Mouse (Mus musculus) stomach, postnatal 0 days (tissue): ENCODE data around the gene Evi2a. TPM values are rescaled to one million over a fixed set of nuclear protein-coding genes. Genes with fewer than 3 reads are reported as not detected.

Experiments
- ATAC-seq: fragments of 200-750 bp; cut with Nextera tagmentation; 2 replicates; pipeline ENCODE4 v1.8.0; 2017; ENCODE audit not compliant: low FRiP score, low TSS enrichment
- DNase-seq: peaks from one replicate; pipeline ENCODE4 v3.0.0-alpha.2; 2016; ENCODE audit warnings: low spot score
- H3K27ac ChIP-seq: fragments of 300-500 bp; sonication (generic); replicated peaks from 2 replicates; pipeline ENCODE4 v1.5.1; 2014; ENCODE audit warnings: mild to moderate bottlenecking, control low read depth
- H3K27me3 ChIP-seq: fragments of 300-500 bp; sonication (generic); 2 replicates; pipeline ENCODE4 v1.6.1; 2014; ENCODE audit warnings: low read length; ENCODE audit not compliant: control insufficient read depth, insufficient read depth
- H3K36me3 ChIP-seq: fragments of 300-500 bp; sonication (generic); 2 replicates; pipeline ENCODE4 v1.6.1; 2014; ENCODE audit warnings: low read length, mixed read lengths; ENCODE audit not compliant: control insufficient read depth, insufficient read depth
- H3K4me1 ChIP-seq: fragments of 300-500 bp; sonication (generic); replicated peaks from 2 replicates; pipeline ENCODE4 v1.6.1; 2014; ENCODE audit warnings: antibody characterized with exemption; ENCODE audit not compliant: control insufficient read depth, insufficient read depth
- H3K4me2 ChIP-seq: fragments of 300-500 bp; sonication (generic); replicated peaks from 2 replicates; pipeline ENCODE4 v1.6.1; 2014; ENCODE audit warnings: low read depth, mild to moderate bottlenecking, control low read depth, moderate library complexity
- H3K4me3 ChIP-seq: fragments of 300-500 bp; sonication (generic); 2 replicates; pipeline ENCODE4 v1.5.1; 2014; ENCODE audit warnings: low read depth, low read length, control low read depth
- H3K9ac ChIP-seq: fragments of 300-500 bp; sonication (generic); 2 replicates; pipeline ENCODE4 v1.6.1; 2014; ENCODE audit warnings: mild to moderate bottlenecking, low read length, control low read depth, mixed read lengths
- H3K9me3 ChIP-seq: fragments of 300-500 bp; sonication (generic); 2 replicates; pipeline ENCODE4 v1.6.1; 2016; ENCODE audit warnings: low read length; ENCODE audit not compliant: control insufficient read depth
- CTCF ChIP-seq: IDR thresholded peaks from 2 replicates; pipeline ENCODE4 v1.5.1; 2016; ENCODE audit warnings: antibody characterized with exemption, low read depth, mild to moderate bottlenecking, moderate library complexity
- EP300 ChIP-seq: optimal IDR thresholded peaks from 2 replicates; pipeline ENCODE3; 2016; ENCODE audit warnings: antibody characterized with exemption
- WGBS: fragments of 180-500 bp; shearing (Covaris S2); extraction: QIAGEN DNeasy Blood & Tissue Kit; methylation state at CpG from one replicate; pipeline ENCODE4 v1.1.7; 2014; 5-methylcytosine and 5-hydroxymethylcytosine counted together
- polyA plus RNA-seq: library from polyadenylated mRNA; unstranded; fragments of >200 nt; fragmentation: Nextera tagmentation; extraction: Ambion mirVana; gene quantifications from 2 replicates; pipeline ENCODE4 v1.2.1, GENCODE M21; 2015

The Evi2a gene
- polyA plus RNA-seq, 1 experiment from 2014 or later = 3.0 TPM

GRCm38 (mm10) chr11:79483876-79484528 lies 46.4 kb downstream of the Evi2a start:
- Histone ChIP-seq H3K4me1 (no peaks in the 10 kb centered on the region), H3K27ac (peak overlapping the region; percentile 71), H3K36me3 (no peaks in the 10 kb centered on the region), H3K9me3 (no peaks in the 10 kb centered on the region), H3K4me2 (no peak overlapping the region), H3K27me3 (no peaks in the 10 kb centered on the region), H3K9ac (no peak overlapping the region), H3K4me3 (no peak overlapping the region)
- peak; percentile 92 for ATAC-seq
- WGBS = 50% methylated on average over 7 of the region's 7 CpGs
- TF ChIP-seq CTCF = no peak
- no peak for TF ChIP-seq EP300
- peak; percentile 51 for DNase-seq

- H3K27me3 ChIP-seq = no peaks in the 10 kb centered on the region
- no peak overlapping the region for H3K4me3 ChIP-seq
- DNase-seq (peak; percentile 39), ATAC-seq (0 out of 2 replicates have a peak, but pooled peaks have one; percentile 53)
- H3K4me1 ChIP-seq = no peaks in the 10 kb centered on the region
- H3K9me3 ChIP-seq = no peaks in the 10 kb centered on the region
- 45% methylated on average over 6 of the region's 6 CpGs for WGBS
- TF ChIP-seq CTCF (no peak), EP300 (no peak)
- H3K4me2 ChIP-seq = no peak overlapping the region
- H3K9ac ChIP-seq = no peak overlapping the region
- H3K36me3 ChIP-seq = no peaks in the 10 kb centered on the region
- no peak overlapping the region; the same call in 1 of the 2 replicates for H3K27ac ChIP-seq
Observed at GRCm38 (mm10) chr11:79483392-79483791, 47.0 kb downstream of the Evi2a start.

Other genes starting within 250 kb of the Evi2a start
- not detected in 2 replicates for gene Gm9964, start 233.7 kb downstream of the Evi2a start, polyA plus RNA-seq
- gene Nf1, start 190.9 kb downstream of the Evi2a start, polyA plus RNA-seq = 2.6 and 3.2 TPM in 2 replicates
- gene Omg, start 26.5 kb downstream of the Evi2a start, polyA plus RNA-seq = 0.27 and 0.30 TPM in 2 replicates
- gene Evi2b, start 6.8 kb downstream of the Evi2a start, polyA plus RNA-seq = 0.27 and 0.53 TPM in 2 replicates
- 0.05 and 0.28 TPM in 2 replicates for gene Evi2, start within 50 bp of the Evi2a start, polyA plus RNA-seq
- 0.98 and 1.7 TPM in 2 replicates for gene Rab11fip4, start 60.6 kb upstream of the Evi2a start, polyA plus RNA-seq